Mouse (Mus musculus): ENCODE data around the gene Isca2.

The Isca2 gene

DNA sequence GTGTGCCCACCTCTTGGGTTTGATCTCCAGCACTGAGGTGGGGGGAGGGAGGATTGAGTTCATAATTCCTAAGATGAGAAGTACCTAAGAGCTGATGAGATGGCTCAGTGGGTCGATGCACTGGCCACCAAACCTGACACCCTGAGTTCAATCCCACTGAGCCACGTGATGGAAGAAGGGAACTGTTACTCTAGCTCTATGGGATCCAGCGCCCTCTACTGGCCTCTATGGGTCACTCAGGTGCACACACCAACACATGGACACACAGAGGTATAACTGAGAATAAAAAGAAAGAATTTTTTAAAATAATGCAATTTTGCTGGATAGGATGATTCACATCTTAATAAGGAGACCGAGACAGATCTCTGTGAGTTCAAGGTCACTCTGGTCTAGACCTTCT, 45.4 kb downstream of the Isca2 start:
- no peak for DNase-seq (ENCODE audit: low read depth, low spot score)

DNA sequence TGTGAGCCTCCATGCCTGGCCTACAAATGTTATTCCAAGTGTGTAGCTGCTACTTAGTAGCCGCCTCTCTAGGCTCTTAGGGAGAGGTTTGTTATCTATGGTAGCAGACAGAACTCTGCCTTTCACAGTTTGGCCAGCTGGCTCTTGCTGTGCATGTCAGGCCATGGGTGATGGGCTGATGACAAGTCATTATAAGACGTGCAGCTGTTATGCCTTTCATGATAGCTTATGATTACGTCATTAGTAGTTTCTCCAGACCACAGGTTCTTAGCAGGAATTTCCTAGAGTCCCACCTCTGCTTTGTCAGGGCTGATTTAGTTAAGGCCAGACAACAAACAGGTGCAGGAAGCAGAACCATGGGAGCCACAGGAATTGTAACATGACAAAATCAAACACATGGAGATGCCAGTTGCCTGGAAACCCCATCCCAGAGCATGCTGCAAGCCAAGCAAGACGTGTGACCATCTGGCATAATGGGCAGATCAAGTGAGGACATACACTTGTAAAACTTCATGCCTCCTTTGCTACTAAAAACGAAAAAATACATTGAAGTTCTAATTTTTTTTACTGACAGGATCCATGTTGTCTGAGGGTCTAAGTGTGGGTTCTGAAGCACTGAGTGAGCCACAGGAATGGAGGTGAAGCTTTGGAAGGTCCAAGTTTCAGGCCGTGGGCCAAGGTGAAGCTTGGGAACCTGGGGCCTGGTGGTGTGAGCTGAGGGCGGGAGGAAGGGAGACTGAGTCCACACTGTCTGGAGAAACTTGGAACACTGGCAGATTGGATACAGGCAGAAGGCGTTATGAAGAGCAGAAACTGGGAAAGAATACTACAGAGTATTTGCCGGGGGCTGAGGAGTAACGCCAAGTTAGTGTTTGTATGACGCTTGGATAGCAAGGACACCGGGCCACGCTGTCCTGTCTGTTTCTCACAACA, 46.5 kb downstream of the Isca2 start:
- DNase-seq (ENCODE audit: low read depth, low spot score), result peak; percentile 91

DNA sequence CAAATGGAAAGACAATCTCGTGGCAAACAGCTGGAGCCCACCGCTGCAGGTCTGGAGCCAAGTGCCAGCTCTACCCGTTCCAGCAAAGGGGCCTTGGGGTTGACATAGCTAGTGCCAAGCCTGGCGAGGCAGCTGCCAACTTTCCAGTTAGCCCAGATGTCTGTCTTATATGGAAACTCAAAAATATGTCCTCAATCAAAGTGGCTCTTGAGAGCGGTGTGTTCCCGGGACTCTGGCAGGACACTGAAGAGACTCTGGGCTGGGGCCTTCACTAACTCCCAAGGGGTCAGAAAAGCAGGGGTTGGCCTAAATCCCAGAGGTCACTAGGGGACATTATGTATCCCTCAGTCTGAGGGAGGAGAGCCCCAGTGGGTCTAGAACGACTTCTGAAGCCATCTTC, 50.5 kb downstream of the Isca2 start:
- no peak for DNase-seq (ENCODE audit: low read depth, low spot score)

DNA sequence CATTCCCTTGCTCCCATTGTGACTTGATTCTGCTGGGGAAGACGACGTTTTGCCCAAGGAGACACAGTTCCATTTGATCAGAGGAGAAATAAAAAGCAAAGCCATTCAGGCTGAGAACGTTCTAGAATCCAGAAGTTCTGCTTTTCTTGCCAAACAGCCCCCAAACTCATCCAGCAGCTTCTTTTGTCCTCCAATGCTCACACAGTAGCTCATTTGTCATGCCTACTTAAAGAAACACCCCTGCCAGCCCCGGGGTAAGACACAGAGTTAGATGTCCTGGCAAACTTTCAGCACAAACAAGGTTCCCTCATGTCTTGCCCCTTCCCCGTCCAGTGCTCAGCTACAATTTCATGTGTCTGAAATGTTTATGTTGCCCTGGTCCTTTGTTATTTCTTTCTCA, 51.2 kb downstream of the Isca2 start:
- no peak for DNase-seq (ENCODE audit: low read depth, low spot score)
